Mouse (Mus musculus) midbrain, embryonic 16.5 days (tissue): ENCODE results near the gene Nr2e3. TPM values are rescaled to one million over a fixed set of nuclear protein-coding genes. Genes with fewer than 3 reads are reported as not detected.

Experiments used
- ATAC-seq: fragments of 200-750 bp; cut with Nextera tagmentation; 2 replicates; pipeline ENCODE4 v1.8.0; 2017; ENCODE audit warnings: moderate TSS enrichment
- H3K27ac ChIP-seq: fragments of 300-500 bp; sonication (generic); 2 replicates; pipeline ENCODE4 v1.5.1; 2014; ENCODE audit warnings: mild to moderate bottlenecking, low read length, mixed read lengths
- H3K27me3 ChIP-seq: fragments of 300-500 bp; sonication (generic); 2 replicates; pipeline ENCODE4 v1.6.1; 2014; ENCODE audit warnings: low read depth, low read length, mixed read lengths; ENCODE audit not compliant: control insufficient read depth, insufficient read depth
- H3K36me3 ChIP-seq: fragments of 300-500 bp; sonication (generic); 2 replicates; pipeline ENCODE4 v1.6.1; 2014; ENCODE audit warnings: mild to moderate bottlenecking, low read length, moderate library complexity, mixed read lengths; ENCODE audit not compliant: control insufficient read depth, insufficient read depth
- H3K4me1 ChIP-seq: fragments of 300-500 bp; sonication (generic); 2 replicates; pipeline ENCODE4 v1.6.1; 2014; ENCODE audit warnings: mild to moderate bottlenecking, low read length, mixed read lengths; ENCODE audit not compliant: control insufficient read depth, insufficient read depth
- H3K4me2 ChIP-seq: fragments of 300-500 bp; sonication (generic); 2 replicates; pipeline ENCODE4 v1.6.1; 2014; ENCODE audit warnings: mild to moderate bottlenecking, low read length, mixed read lengths
- H3K4me3 ChIP-seq: fragments of 300-500 bp; sonication (generic); 2 replicates; pipeline ENCODE4 v1.5.1; 2014; ENCODE audit warnings: low read depth, mild to moderate bottlenecking, low read length, moderate library complexity, mixed read lengths
- H3K9ac ChIP-seq: fragments of 300-500 bp; sonication (generic); 2 replicates; pipeline ENCODE4 v1.6.1; 2014; ENCODE audit warnings: low read depth, low read length, mixed read lengths
- H3K9me3 ChIP-seq: fragments of 300-500 bp; sonication (generic); replicated peaks from 2 replicates; pipeline ENCODE4 v1.6.1; 2014; ENCODE audit warnings: mild to moderate bottlenecking, low read length, mixed read lengths; ENCODE audit not compliant: control insufficient read depth, poor library complexity, severe bottlenecking
- WGBS: fragments of 180-500 bp; shearing (Covaris S2); extraction: QIAGEN DNeasy Blood & Tissue Kit; methylation state at CpG from one replicate; pipeline ENCODE4 v1.1.7; 2014; 5-methylcytosine and 5-hydroxymethylcytosine counted together
- polyA plus RNA-seq: library from polyadenylated mRNA; unstranded; fragments of >200 nt; fragmentation: Nextera tagmentation; extraction: Ambion mirVana; gene quantifications from 2 replicates; pipeline ENCODE4 v1.2.1, GENCODE M21; 2015

Nr2e3 gene
- polyA plus RNA-seq, 1 experiment from 2014 or later: not detected

DNA sequence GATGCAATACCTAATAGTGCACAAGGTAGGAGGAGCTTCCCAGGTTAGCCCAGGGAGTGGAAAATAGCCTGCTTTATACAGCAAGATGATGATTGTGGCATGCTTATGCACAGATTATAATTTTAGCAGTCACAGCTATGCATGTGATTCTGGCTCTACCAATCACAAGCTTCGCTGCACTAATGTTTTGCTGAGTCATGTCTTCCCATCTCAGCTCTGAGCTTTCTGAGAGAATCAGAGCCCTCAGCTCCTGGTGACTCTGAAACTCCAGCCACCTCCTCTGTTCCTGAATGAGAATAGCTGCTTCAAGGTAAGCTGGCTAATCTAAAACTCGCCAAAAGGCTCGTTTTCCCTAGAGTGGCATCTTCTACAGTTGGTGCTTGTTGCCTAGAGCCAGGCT is 30.2 kb downstream of the Nr2e3 start:
- no peaks in the 10 kb centered on the region for H3K9me3 ChIP-seq
- H3K27me3 ChIP-seq: no peaks in the 10 kb centered on the region
- H3K4me3 ChIP-seq: no peak overlapping the region
- no peak overlapping the region for H3K4me2 ChIP-seq
- 81% methylated on average over 3 of the region's 3 CpGs for WGBS
- ATAC-seq: no peak
- H3K4me1 ChIP-seq: no peaks in the 10 kb centered on the region
- H3K9ac ChIP-seq: no peak overlapping the region
- H3K36me3 ChIP-seq: peaks cover 5% of the 10 kb centered on the region; the same call in 1 of the 2 replicates
- no peak overlapping the region for H3K27ac ChIP-seq

DNA sequence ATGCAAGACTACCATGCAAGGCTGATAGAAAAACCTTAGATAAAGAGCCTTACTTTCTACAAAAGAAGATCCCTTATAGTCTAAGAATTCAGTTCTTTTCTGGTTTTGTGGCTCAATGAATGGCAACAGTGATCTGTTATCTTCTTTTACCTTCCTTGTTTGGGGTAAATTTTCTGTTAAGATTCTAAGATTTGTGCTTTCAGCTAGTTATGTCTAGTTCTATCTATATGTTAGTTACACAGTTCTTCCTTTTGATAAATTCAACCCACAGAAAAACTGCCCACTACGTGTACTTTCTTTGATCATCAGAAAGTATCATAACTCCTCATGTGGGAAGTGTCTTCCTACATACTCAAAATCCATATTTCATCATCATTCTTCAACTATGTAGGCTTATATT is 45.7 kb downstream of the Nr2e3 start:
- WGBS: 100% methylated on average over 1 of the region's 1 CpGs
- no peaks in the 10 kb centered on the region for H3K27me3 ChIP-seq
- no peak overlapping the region for H3K4me3 ChIP-seq
- H3K27ac ChIP-seq: no peak overlapping the region
- no peaks in the 10 kb centered on the region for H3K9me3 ChIP-seq
- ATAC-seq: no peak
- no peak overlapping the region for H3K4me2 ChIP-seq
- H3K4me1 ChIP-seq: no peaks in the 10 kb centered on the region
- H3K9ac ChIP-seq: no peak overlapping the region
- H3K36me3 ChIP-seq: peaks cover 7% of the 10 kb centered on the region; the same call in 1 of the 2 replicates

DNA sequence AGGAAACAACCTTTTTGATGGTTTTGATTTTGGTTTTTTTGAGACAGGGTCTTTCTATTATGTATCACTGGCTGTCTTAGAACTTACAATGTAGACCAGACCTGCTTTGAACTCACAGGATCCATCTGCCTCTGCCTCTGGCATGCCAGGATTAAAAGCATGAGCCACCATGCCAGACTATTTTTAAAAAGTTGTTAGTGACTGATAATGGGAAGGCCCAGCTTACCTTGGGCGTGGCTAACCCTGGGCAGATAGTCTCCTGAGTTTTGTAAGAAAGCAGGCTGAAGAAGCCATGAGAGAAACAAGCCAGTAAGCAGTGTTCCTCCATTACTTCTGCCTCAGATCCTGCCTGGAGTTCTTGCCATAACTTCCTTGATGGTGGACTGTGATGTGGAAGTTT is 57.1 kb downstream of the Nr2e3 start:
- Histone ChIP-seq H3K4me2 (no peak overlapping the region), H3K36me3 (peaks cover 16% of the 10 kb centered on the region; the same call in 1 of the 2 replicates), H3K27me3 (no peaks in the 10 kb centered on the region), H3K4me3 (no peak overlapping the region), H3K9ac (no peak overlapping the region), H3K9me3 (no peaks in the 10 kb centered on the region), H3K27ac (no peak overlapping the region), H3K4me1 (no peaks in the 10 kb centered on the region)
- WGBS: 91% methylated on average over 1 of the region's 1 CpGs
- ATAC-seq: no peak

Other genes starting within 250 kb of the Nr2e3 start
- 12.0 and 12.6 TPM in 2 replicates for gene Senp8, start 209.9 kb downstream of the Nr2e3 start, polyA plus RNA-seq
- 26.8 and 30.3 TPM in 2 replicates for gene Myo9a, start 209.8 kb downstream of the Nr2e3 start, polyA plus RNA-seq